Mouse (Mus musculus): Measurements from ENCODE around the gene Slc47a2. TPM values are rescaled to one million over a fixed set of nuclear protein-coding genes. Genes with fewer than 3 reads are reported as not detected.

Slc47a2 gene
- total and polyA plus RNA-seq, 3 experiments, result not detected

DNA sequence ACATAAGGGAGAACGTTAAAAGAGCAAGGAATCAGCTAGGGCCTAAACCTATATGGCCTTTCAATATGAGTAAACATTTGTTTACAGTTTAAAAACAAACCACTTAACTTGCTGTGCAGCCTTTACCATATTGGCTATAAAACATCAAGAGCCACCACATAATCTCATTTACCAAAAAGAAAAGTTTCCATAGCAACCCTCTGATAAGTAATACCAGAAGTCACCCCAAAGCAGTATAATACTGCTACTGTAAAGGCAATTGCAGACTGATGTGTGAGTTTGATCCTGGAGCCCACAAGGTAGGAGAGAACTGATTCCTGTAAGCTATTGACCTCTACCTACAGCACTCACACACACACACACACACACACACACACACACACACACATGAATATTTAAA, 68.2 kb downstream of the Slc47a2 start:
- TF ChIP-seq GATA1 (IDR thresholded peaks at IDR 0.05; ENCODE audit: borderline replicate concordance, low read length) (no peak), GATA2 (IDR thresholded peaks at IDR 0.05; ENCODE audit: borderline replicate concordance, low read depth, low read length) (no peak), TAL1 (conservative IDR thresholded peaks at IDR 0.05; ENCODE audit: low read depth, low read length) (no peak), POLR2AphosphoS5 (IDR thresholded peaks at IDR 0.05; ENCODE audit: insufficient replicate concordance, low read depth, low read length) (no peak), CTCF (IDR thresholded peaks at IDR 0.05; ENCODE audit: low read depth, low read length) (no peak)
- H3K9me3 ChIP-seq (replicated peaks), result no peaks in the 10 kb centered on the region
- ATAC-seq (ENCODE audit: extremely low read depth, insufficient number of reproducible peaks, low FRiP score, poor library complexity, severe bottlenecking), result no peak
- H3K36me3 ChIP-seq (replicated peaks), result no peaks in the 10 kb centered on the region
- H3K27me3 ChIP-seq (ENCODE audit: insufficient read depth, low read length), result peaks cover 34% of the 10 kb centered on the region
- H3K4me1 ChIP-seq (ENCODE audit: insufficient read depth, low read depth, low read length), result no peaks in the 10 kb centered on the region
- DNase-seq (ENCODE audit: low spot score), result no peak
- no peak overlapping the region for H3K4me3 ChIP-seq (ENCODE audit: low read depth, low read length)

DNA sequence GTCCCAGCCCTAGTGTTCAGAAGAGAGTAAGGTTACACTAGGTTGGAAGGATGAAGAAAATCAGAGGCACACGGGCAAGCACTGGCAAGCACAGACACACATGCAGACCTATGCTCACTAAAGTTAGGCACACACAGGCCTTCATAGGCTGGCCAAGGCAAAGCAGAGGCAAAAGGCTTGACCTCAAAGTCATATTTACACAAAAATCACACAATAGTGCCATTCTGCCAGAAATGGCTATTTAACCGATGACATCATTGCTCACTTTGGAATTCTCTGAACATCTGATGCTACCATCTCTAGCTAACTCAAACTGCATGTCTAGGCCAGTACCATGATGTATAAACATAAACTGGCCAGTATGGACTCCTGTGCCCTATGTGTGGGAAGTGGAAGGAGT, 68.7 kb downstream of the Slc47a2 start:
- Histone ChIP-seq H3K4me1 (ENCODE audit: insufficient read depth, low read depth, low read length) (no peaks in the 10 kb centered on the region), H3K9me3 (replicated peaks) (no peaks in the 10 kb centered on the region), H3K36me3 (replicated peaks) (no peaks in the 10 kb centered on the region), H3K27me3 (ENCODE audit: insufficient read depth, low read length) (peaks cover 34% of the 10 kb centered on the region), H3K4me3 (ENCODE audit: low read depth, low read length) (no peak overlapping the region)
- no peak for DNase-seq (ENCODE audit: low spot score)
- ATAC-seq (ENCODE audit: extremely low read depth, insufficient number of reproducible peaks, low FRiP score, poor library complexity, severe bottlenecking), result no peak
- TF ChIP-seq POLR2AphosphoS5 (IDR thresholded peaks at IDR 0.05; ENCODE audit: insufficient replicate concordance, low read depth, low read length) (no peak), GATA1 (IDR thresholded peaks at IDR 0.05; ENCODE audit: borderline replicate concordance, low read length) (no peak), CTCF (IDR thresholded peaks at IDR 0.05; ENCODE audit: low read depth, low read length) (no peak), GATA2 (IDR thresholded peaks at IDR 0.05; ENCODE audit: borderline replicate concordance, low read depth, low read length) (no peak)

DNA sequence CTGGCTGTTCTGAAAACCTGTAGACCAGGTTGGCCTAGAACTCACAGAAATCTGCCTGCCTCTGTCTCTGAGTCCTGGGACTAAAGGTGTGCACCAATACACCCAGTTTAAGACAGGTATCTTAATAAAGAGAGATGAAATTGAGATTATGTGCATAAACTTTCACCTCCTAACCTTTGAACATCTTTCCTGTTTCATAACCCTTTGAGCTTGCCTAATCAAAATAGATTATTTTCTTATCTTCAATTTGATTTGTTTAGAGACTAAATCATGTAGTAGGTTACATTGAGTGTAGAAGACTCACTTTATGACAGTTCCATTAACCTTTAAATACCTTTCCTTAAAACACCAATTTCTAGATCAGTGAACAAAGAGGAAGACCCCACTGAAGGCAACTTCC, 71.0 kb downstream of the Slc47a2 start:
- Histone ChIP-seq H3K36me3 (replicated peaks) (no peaks in the 10 kb centered on the region), H3K4me1 (ENCODE audit: insufficient read depth, low read depth, low read length) (peaks cover 8% of the 10 kb centered on the region), H3K27me3 (ENCODE audit: insufficient read depth, low read length) (peaks cover 26% of the 10 kb centered on the region), H3K4me3 (ENCODE audit: low read depth, low read length) (no peak overlapping the region), H3K9me3 (replicated peaks) (no peaks in the 10 kb centered on the region)
- TF ChIP-seq TAL1 (conservative IDR thresholded peaks at IDR 0.05; ENCODE audit: low read depth, low read length) (no peak), POLR2AphosphoS5 (IDR thresholded peaks at IDR 0.05; ENCODE audit: insufficient replicate concordance, low read depth, low read length) (no peak), GATA2 (IDR thresholded peaks at IDR 0.05; ENCODE audit: borderline replicate concordance, low read depth, low read length) (no peak), GATA1 (IDR thresholded peaks at IDR 0.05; ENCODE audit: borderline replicate concordance, low read length) (no peak), CTCF (IDR thresholded peaks at IDR 0.05; ENCODE audit: low read depth, low read length) (no peak)
- DNase-seq (ENCODE audit: low spot score) (no peak), ATAC-seq (ENCODE audit: extremely low read depth, insufficient number of reproducible peaks, low FRiP score, poor library complexity, severe bottlenecking) (no peak)

DNA sequence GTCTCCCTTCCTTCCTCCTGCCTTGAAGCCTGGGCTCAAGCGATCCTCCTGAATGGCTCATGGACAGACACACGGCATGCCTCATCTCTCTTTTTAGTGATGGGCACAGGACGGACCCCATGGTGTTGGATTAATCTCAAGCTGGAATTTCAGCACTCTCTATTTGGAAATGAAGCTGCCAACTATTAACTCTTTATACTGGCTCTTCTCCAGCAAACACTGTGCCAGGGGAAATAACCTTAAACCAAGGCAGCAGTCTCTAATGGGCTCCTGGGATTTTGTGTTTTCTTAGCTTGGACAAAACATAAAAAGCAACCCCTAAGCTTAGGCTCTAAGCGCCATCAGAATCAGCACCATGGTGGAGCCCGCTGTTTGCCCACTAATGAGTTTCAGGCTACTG, 72.3 kb downstream of the Slc47a2 start:
- ATAC-seq (ENCODE audit: extremely low read depth, insufficient number of reproducible peaks, low FRiP score, poor library complexity, severe bottlenecking), result no peak
- H3K4me3 ChIP-seq (ENCODE audit: low read depth, low read length), result no peak overlapping the region
- H3K36me3 ChIP-seq (replicated peaks), result no peaks in the 10 kb centered on the region
- no peak for DNase-seq (ENCODE audit: low spot score)
- TF ChIP-seq GATA1 (IDR thresholded peaks at IDR 0.05; ENCODE audit: borderline replicate concordance, low read length) (no peak), CTCF (IDR thresholded peaks at IDR 0.05; ENCODE audit: low read depth, low read length) (no peak), GATA2 (IDR thresholded peaks at IDR 0.05; ENCODE audit: borderline replicate concordance, low read depth, low read length) (no peak), POLR2AphosphoS5 (IDR thresholded peaks at IDR 0.05; ENCODE audit: insufficient replicate concordance, low read depth, low read length) (no peak), TAL1 (conservative IDR thresholded peaks at IDR 0.05; ENCODE audit: low read depth, low read length) (no peak)
- H3K9me3 ChIP-seq (replicated peaks), result no peaks in the 10 kb centered on the region
- H3K4me1 ChIP-seq (ENCODE audit: insufficient read depth, low read depth, low read length), result peaks cover 18% of the 10 kb centered on the region
- peaks cover 23% of the 10 kb centered on the region for H3K27me3 ChIP-seq (ENCODE audit: insufficient read depth, low read length)

DNA sequence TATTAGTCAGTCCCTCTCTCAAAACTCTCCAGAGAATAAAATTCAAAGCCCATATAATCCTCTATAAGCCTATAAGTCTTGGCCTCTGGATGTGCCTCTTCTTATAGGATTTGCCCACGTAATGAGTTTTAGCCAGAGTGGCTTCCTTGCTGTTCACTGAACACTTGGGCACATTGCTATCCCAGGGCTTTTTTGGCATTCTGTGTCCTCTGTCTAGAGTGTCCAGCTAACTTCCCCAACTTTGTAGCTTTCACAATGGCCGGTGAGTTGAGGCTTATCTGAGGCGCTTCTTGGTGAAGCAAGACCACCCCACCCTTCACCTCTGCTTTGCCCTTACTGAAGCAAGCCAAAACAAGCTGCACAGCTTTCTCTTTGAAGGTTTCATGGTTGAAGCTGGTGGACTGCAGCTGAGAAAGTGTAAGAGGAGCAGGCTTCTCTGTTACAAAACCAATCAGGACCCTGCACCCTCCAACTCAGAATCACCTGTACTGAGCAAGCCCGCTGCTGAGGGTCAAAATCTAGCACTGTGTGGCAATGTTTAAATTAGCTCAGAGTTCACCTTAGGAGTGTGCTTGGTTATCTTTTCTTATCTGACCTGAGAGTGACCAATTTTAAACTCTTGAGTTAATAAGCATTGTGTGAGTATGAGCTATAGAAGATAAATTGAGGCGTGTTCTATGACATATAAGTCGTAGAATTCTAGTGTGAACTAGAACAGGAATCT, 73.9 kb downstream of the Slc47a2 start:
- Histone ChIP-seq H3K9me3 (replicated peaks) (no peaks in the 10 kb centered on the region), H3K4me1 (ENCODE audit: insufficient read depth, low read depth, low read length) (peaks cover 18% of the 10 kb centered on the region), H3K27me3 (ENCODE audit: insufficient read depth, low read length) (peaks cover 21% of the 10 kb centered on the region), H3K4me3 (ENCODE audit: low read depth, low read length) (no peak overlapping the region), H3K36me3 (replicated peaks) (peaks cover 14% of the 10 kb centered on the region)
- ATAC-seq (ENCODE audit: extremely low read depth, insufficient number of reproducible peaks, low FRiP score, poor library complexity, severe bottlenecking), result no peak
- TF ChIP-seq GATA2 (IDR thresholded peaks at IDR 0.05; ENCODE audit: borderline replicate concordance, low read depth, low read length) (no peak), POLR2AphosphoS5 (IDR thresholded peaks at IDR 0.05; ENCODE audit: insufficient replicate concordance, low read depth, low read length) (no peak), GATA1 (IDR thresholded peaks at IDR 0.05; ENCODE audit: borderline replicate concordance, low read length) (no peak), TAL1 (conservative IDR thresholded peaks at IDR 0.05; ENCODE audit: low read depth, low read length) (no peak), CTCF (IDR thresholded peaks at IDR 0.05; ENCODE audit: low read depth, low read length) (no peak)
- DNase-seq (ENCODE audit: low spot score), result no peak

DNA sequence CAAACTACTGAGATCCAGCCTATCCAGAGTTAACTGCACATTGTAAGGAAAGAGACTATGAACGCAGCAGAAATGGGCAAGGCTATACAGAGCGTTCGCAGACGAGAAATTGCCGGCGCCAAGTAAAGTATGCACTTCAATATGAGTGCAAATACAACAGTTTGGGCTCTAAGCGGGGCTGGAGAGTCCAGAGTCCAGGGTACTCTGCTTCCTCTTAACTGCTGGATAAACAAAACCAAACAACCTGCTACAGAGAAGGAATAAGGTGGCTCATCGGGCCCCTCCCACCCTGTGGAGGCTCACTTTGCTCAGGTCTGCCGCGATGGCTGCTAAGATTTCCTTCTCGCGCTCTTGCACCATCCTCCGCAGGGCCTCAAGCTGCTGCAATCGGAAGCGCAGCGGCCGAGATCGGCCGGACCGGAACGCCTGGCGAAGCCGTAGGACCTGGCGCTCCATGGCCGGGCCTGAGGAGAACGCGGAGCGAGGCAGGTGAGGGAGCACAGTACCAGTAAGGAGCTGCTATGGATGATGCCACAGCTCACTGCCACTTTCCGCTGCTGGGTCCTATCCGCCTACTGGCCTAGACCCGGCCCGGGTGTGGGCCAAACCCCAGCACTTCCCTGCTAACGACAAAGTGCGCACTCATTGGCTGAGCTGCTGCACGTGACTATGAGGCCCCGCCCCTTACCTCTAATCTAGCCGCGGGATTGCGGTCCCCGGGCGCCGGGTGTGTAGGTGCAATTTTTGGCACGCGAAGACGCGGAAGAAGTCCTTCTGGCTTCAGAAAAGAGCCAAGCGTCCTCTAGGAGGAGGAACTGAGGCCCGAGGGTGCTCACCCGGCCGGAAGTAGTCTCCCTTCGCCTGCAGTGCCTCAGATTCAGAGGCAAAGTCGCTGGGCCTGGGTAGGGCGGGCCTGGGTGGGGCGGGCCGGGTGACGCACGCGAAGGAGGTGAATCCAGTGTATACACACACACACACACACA, 75.8 kb downstream of the Slc47a2 start, which contains the start of gene Aldh3a2:
Aldh3a2 (minus strand) TSS at position 914 of the 983 bp plus-strand sequence.
- H3K4me3 ChIP-seq (ENCODE audit: low read depth, low read length), result peak within 1 kb of the TSS; percentile 88
- H3K27me3 ChIP-seq (ENCODE audit: insufficient read depth, low read length), result peaks cover 13% of the 10 kb centered on the region
- no peaks in the 10 kb centered on the region for H3K9me3 ChIP-seq (replicated peaks)
- TF ChIP-seq CTCF (IDR thresholded peaks at IDR 0.05; ENCODE audit: low read depth, low read length), result no peak
- TF ChIP-seq TAL1 (conservative IDR thresholded peaks at IDR 0.05; ENCODE audit: low read depth, low read length), result no peak
- no peak for TF ChIP-seq GATA2 (IDR thresholded peaks at IDR 0.05; ENCODE audit: borderline replicate concordance, low read depth, low read length)
- no peak for TF ChIP-seq GATA1 (IDR thresholded peaks at IDR 0.05; ENCODE audit: borderline replicate concordance, low read length)
- no peak for TF ChIP-seq POLR2AphosphoS5 (IDR thresholded peaks at IDR 0.05; ENCODE audit: insufficient replicate concordance, low read depth, low read length)
- H3K36me3 ChIP-seq (replicated peaks), result peaks cover 34% of the 10 kb centered on the region
- ATAC-seq (ENCODE audit: extremely low read depth, insufficient number of reproducible peaks, low FRiP score, poor library complexity, severe bottlenecking) (peak; percentile 95), DNase-seq (ENCODE audit: low spot score) (peak; percentile 95)
- peaks cover 18% of the 10 kb centered on the region for H3K4me1 ChIP-seq (ENCODE audit: insufficient read depth, low read depth, low read length)

All from G1E (cell line).